Mouse (Mus musculus) cerebellum, adult 8-10 months (tissue): ENCODE measurements around the gene Atp13a2.
A peak's percentile ranks its signal among the peaks of the same experiment; 100 is the strongest.

Source experiments
- DNase-seq: peaks from one replicate; pipeline ENCODE4 v3.0.0; 2022

Atp13a2 gene

GRCm38 (mm10) chr4:141048810-141049475, 62.3 kb downstream of the Atp13a2 start:
- DNase-seq, result no peak

- DNase-seq, result no peak
These were observed 62.8 kb downstream of the Atp13a2 start for GRCm38 (mm10) chr4:141049476-141049835.

GRCm38 (mm10) chr4:141052442-141052841, 65.8 kb downstream of the Atp13a2 start:
- no peak for DNase-seq

- DNase-seq, result no peak
These were observed 66.5 kb downstream of the Atp13a2 start for GRCm38 (mm10) chr4:141053138-141053537.

- DNase-seq, result peak; percentile 69
These were observed 67.0 kb downstream of the Atp13a2 start for GRCm38 (mm10) chr4:141053568-141054161.
